Mouse (Mus musculus): ENCODE measurements at regions not wholly inside any gene's neighbourhood (a gene's known extent, or its start where the extent isn't known, plus 50 kb on each side); places are given as distances from the start of the nearest gene placed in this dataset.
A peak's percentile ranks its signal among the peaks of the same experiment; 100 is the strongest.

DNA sequence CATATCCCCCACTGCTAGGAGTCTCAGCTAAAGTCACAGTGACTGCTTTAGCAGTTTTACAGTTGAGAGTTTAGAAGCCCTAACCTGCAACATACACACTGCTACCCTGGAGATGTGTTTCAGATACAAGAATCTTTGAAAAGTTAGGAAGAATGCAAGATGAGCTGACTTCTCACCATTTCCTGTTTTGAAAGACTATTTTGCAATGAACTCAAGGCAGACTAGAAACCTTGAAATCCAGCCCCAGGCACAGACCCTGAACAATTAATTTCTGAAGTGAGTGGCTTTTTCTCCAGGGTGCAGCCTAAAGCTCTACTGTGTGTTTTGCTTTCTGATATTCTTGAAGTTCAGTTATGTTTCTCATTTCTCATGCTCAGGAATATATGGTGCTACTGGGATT lies 440.6 kb downstream of the Nebl start:
- no peak for DNase-seq

DNA sequence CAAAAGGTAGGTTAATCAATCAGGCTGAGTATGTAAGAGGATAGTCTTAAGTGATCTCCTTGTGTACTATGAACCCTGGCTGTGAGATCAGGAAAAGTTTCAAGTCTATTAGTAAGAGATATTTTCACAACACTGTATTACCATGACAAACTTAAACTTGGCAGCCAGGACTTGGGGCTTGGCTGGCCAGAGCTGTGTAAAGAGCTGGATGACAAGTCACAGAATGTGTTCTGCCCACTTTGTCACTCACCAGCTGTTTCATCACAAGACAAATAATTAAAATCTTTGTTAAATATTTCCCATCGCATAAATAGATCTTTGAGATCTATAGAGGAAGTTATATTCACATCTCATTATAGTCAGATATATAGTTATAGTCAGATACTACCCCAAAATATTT lies 443.7 kb downstream of the Nebl start:
- DNase-seq, result peak in 1 of 2 experiments; percentile 28

GRCm38 (mm10) chr2:17249960-17250359 lies 481.3 kb downstream of the Nebl start:
- DNase-seq, result no peak

DNA sequence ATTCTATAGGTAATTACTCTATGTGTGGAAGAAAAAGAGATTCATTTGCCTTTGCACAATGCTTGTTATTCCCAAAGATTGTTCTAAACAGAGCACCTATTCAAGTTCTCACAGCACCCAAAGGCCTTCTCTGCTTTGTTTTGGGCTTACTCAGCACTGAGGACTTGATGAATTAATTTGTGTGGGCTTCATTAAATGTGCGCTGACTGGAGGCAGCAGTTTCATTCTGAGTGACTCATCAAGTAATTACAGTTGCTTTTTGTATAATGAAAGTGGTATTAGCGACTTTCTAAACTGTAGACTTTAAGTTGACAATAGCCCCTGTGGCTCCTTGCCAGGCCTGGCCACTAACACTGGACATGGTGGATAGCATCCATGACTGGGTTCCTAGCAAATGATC lies 485.4 kb downstream of the Nebl start:
- no peak for DNase-seq

GRCm38 (mm10) chr2:17215607-17216006 lies 515.7 kb downstream of the Nebl start:
- DNase-seq, result no peak

DNA sequence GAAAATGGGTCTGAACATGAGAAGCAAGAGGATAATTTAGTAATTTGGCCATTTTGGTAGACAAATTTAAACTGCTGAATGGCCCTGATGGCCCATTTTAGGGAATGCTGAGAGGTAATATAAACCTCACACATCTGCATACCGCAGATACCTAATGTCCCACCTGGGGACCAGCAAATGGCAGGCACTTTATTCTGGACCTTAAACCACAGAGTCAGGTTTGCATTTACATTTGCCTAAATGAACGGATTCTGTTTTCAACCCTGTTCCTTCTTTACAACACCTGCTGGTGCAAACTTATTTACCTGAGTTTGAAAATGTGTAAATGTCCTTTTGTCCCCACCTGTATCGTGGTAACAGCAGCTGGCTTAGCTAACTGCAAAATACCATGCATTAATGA lies 516.4 kb downstream of the Nebl start:
- no peak for DNase-seq

- no peak for DNase-seq
These were observed 518.7 kb downstream of the Nebl start for GRCm38 (mm10) chr2:17212566-17212965.

GRCm38 (mm10) chr2:17211105-17211504 lies 520.2 kb downstream of the Nebl start:
- DNase-seq, result no peak

DNA sequence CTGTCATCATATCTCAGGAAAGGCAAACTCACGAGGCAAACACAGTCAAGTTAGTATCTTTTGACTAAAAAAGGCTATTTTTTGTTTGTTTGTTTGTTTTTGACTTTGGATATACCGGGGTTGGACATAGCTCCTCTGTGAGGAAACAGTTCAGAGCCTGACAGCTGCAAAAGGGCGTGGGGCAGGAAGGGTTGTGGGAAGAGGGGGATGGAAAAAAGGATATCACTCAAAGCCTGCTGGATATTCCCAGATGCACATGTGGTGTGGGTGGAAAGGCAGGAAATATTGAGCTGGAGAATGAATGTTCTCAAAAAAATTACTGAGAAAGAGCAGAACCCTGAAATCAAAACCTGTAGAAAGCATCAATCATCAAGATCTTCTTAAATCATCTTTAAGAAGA lies 537.7 kb downstream of the Nebl start:
- DNase-seq, result no peak

- no peak for DNase-seq
These were observed 542.1 kb downstream of the Nebl start for GRCm38 (mm10) chr2:17189169-17189568.

DNA sequence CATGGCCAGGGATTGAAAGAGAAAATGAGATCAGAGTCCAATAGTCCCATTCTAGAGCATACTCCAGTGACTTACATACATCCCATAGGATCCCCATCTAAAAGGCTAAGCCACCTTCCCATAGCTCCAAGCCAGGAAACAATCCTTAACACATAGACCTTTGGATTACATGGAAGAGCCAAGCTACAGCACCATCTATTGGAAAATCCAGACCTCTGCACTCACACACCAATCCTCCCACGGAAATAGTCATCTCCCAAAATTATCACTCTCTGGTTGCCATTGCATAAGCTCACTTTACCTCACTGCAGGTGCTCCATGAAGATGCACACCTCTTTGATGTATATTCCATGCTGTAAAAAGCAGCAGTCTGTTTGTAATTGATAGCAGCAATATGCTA lies 543.4 kb downstream of the Nebl start:
- DNase-seq, result no peak

- no peak for DNase-seq
These were observed 547.6 kb downstream of the Nebl start for GRCm38 (mm10) chr2:17183696-17184095.

GRCm38 (mm10) chr2:17181597-17181996 lies 549.7 kb downstream of the Nebl start:
- DNase-seq, result no peak

DNA sequence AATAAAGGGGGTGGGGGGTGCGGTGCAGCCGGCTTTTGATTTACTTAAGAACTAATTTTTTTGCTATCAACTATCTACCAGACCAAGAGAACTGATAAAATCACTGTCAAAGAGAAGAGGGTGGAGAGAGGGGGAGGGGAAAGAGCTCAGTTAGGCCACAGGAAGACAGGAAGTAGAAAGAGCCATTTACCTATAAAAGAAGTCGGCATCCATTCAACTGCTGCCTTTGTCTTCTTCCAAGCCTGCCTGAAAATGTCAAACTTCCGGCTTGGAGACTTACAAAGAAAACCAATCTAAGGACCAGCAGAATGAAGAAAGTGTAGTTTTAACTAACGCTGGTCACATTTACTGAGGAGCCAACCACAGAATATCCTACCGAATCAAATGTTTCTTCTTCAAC lies 562.4 kb downstream of the Nebl start:
- no peak for DNase-seq

DNA sequence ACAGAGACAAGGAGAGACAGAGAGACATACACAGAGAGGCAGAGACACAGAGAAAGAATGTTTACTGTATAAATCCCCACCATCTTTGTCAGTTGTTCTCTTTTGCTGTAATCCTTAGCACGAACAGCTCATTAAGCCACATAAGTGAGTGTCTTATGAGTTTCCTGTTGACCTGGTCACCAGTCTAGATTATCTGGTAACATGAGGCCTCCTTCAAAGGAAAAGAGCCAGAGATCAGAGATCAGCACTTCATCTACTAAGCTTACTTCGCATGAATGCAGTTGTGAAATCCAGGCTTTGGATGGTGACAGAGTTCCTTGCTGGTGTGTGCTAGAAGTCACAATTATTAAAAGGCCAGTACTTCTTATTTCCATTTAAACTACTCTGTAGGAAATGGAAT lies 566.2 kb downstream of the Nebl start:
- DNase-seq, result peak in 1 of 2 experiments; percentile 7

DNA sequence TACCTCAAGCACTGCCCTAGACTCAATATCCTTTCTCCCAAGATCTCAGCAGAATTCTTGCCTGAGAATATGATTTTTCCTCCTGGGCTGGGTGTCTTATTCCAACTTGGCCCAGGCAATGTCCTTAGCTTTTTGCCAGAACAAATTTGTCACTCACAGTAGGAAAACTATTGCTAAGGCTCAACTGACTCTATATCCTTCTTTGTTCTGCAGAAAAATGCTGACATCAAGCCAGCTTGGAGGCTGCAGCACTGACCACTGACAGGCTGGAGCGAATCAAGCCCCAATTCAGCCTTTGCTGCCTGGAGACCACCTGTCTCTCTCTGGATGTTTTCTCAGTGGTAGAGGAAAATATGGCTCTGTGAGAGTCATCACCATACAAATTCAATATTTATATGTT lies 572.8 kb downstream of the Nebl start:
- peak in 1 of 2 experiments; percentile 6 for DNase-seq

DNA sequence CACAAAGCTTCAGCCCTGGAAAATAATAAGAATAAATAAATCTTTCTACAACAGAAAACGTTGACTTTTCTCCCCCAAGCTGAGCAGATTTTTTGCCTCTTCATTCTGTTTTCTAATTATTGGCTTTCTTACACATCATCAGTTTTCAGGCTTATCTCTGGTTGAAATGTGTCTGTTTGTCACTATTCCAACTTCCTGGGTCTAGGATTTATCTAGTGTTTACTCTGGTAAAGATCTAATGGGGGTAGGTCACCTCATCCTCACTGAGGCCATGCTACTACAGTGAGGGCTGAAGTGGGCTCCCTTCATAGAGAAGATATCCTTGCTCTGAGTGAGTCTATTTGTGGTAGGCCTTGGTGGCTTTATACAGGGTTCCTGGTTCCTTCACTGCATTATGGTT lies 573.9 kb downstream of the Nebl start:
- no peak for DNase-seq

DNA sequence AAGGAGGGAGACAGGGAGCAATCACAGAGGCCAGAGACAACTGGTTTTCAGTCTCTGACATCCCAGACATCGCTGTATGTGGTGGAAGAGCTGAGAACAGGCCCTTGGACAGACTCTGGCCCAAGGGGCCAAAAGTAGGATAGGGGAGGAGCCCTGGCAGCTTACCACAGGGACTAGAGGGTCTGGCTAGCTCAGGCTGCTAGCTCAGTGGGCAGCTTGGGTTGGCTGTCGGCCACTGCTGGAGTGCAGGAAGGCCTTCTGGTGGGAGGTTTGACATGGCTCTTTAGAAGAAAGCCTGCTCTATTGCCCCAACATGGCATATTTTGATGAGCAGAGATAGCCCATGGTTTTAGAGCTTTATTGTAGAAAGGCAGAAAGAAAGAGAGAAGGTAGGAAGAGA lies 575.7 kb downstream of the Nebl start:
- no peak for DNase-seq

DNA sequence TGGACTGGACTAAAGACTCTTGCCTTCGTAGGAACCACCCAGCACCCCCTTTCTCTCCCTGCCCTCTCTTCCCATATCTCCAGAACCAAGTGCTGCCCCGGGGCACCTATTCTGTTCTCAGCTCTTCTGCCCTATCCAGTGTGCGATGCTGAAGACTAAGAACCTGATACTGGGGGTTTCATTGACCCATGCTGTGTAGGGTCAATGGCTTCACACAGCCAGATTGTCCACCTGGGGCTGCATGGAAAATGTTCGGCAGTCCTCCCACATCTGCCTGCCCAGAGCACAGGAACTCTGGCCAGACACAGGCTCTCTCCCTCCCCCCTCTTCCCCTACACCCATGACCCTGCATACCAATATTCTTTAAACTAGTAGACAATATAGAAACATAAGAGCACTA lies 607.6 kb downstream of the Nebl start:
- DNase-seq, result no peak

GRCm38 (mm10) chr2:17117292-17117691 lies 614.0 kb downstream of the Nebl start:
- DNase-seq, result no peak

GRCm38 (mm10) chr2:17111177-17111576 lies 620.1 kb downstream of the Nebl start:
- DNase-seq, result no peak

DNA sequence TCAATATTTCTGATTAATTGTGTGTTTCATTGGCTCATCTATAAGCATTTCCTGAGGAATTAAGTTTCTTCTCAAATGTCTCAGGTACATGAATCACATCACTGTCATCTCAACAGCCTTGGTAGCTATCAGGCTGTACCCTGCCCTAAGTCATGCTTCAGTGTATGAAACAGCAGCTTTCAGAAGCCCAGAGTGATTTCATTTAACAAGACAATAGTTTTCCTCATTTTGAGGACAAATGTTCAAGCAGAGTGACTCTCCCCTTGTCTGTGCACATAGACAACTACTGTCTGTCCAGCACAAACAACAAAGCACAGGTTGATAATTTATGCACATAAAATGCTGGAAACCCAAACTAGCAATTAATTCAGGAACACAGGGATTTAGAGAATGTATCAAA lies 630.1 kb downstream of the Nebl start:
- DNase-seq, result no peak

- no peak for DNase-seq
These were observed 633.7 kb downstream of the Nebl start for GRCm38 (mm10) chr2:17097546-17097945.

DNA sequence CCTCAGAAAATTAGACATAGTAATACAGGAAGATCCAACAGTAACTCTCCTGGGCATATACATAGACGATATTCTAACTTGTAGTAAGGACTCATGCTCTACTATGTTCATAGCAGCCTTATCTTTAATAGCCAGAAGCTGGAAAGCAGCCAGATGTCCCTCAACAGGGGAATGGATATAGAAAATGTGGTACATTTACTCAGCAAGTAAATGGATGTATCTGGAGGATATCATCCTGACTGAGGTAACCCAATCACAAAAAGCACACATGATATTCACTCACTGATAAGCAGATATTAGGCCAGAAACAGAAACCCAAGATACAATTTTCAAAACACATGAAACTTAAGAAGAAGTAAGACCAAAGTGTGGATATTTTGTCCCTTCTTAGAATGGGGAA lies 639.8 kb downstream of the Nebl start:
- no peak for DNase-seq

DNA sequence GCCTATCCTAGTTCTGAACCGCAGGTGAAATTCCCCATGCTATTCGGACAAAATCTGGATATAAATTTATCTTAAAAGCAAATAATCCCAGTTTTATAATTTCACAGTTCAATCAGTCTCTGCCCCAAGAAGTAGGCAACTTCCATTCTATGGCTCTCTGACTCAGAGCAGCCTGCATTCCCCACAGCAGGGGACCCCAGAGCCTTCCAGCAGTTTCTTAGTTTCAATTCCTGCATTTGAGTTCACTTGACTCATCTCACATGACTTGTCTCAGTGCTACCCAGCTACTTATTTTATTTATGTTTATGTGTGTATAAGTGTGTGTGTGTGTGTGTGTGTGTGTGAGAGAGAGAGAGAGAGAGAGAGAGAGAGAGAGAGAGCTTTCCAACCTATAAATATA lies 650.0 kb downstream of the Nebl start:
- no peak for DNase-seq

All from lung, adult 18-20 months (tissue).